Mouse (Mus musculus) CH12.LX (cell line): ENCODE results near the gene Ablim2. TPM values are rescaled to one million over a fixed set of nuclear protein-coding genes. Genes with fewer than 3 reads are reported as not detected.

Experiments used
- DNase-seq: peaks from one replicate; pipeline ENCODE4 v3.0.0-alpha.2; 2013; ENCODE audit errors: extremely low read depth
- H3K27ac ChIP-seq: 2 replicates; pipeline ENCODE4 v1.5.1; 2012; ENCODE audit warnings: low read depth, mild to moderate bottlenecking, control low read depth, moderate library complexity; ENCODE audit not compliant: insufficient read depth
- H3K27me3 ChIP-seq: replicated peaks from 2 replicates; pipeline ENCODE3; 2012; ENCODE audit warnings: inconsistent platforms
- H3K36me3 ChIP-seq, 2 experiments: replicated peaks in 1 of 2; 2 replicates each; pipeline versions ENCODE3 to v1.6.1; 2012; ENCODE audit warnings: inconsistent platforms in 1 of 2, low read length in 1 of 2, mild to moderate bottlenecking in 1 of 2, mixed read lengths in 1 of 2, moderate library complexity in 1 of 2; ENCODE audit not compliant: control insufficient read depth in 1 of 2, insufficient read depth in 1 of 2
- H3K4me1 ChIP-seq, 2 experiments: 2 replicates each; pipeline ENCODE4 v1.6.1; 2012; ENCODE audit warnings: inconsistent platforms in 1 of 2, moderate library complexity in 1 of 2; ENCODE audit not compliant: insufficient read depth in 2 of 2, control insufficient read depth in 1 of 2
- H3K4me2 ChIP-seq: 2 replicates; pipeline ENCODE4 v1.6.1; 2012; ENCODE audit warnings: low read depth, mild to moderate bottlenecking, control low read depth; ENCODE audit not compliant: poor library complexity, insufficient read depth, severe bottlenecking
- H3K4me3 ChIP-seq, 3 experiments: fragments of 150-350 bp in 1 of 3; sonication (generic) in 1 of 3; replicated peaks in 1 of 3; 2 replicates each; pipeline versions ENCODE3 to v1.5.1; 2011 to 2012; ENCODE audit warnings: low read depth in 2 of 3, low read length in 2 of 3, mild to moderate bottlenecking in 2 of 3, moderate library complexity in 2 of 3, control low read depth in 1 of 3, improper control_type of control experiment in 1 of 3, inconsistent platforms in 1 of 3, mixed read lengths in 1 of 3; ENCODE audit not compliant: poor library complexity in 1 of 3
- H3K79me2 ChIP-seq: replicated peaks from 2 replicates; pipeline ENCODE4 v1.6.1; 2012; ENCODE audit warnings: mild to moderate bottlenecking, moderate library complexity; ENCODE audit not compliant: control insufficient read depth, poor library complexity, insufficient read depth, severe bottlenecking; ENCODE audit errors: extremely low read depth
- H3K9ac ChIP-seq: 2 replicates; pipeline ENCODE4 v1.6.1; 2012; ENCODE audit warnings: low read depth, mild to moderate bottlenecking, control low read depth, moderate library complexity; ENCODE audit not compliant: insufficient read depth
- H3K9me3 ChIP-seq: replicated peaks from 2 replicates; pipeline ENCODE3; 2012; ENCODE audit warnings: low read length, inconsistent platforms, mixed read lengths
- BHLHE40 ChIP-seq: IDR thresholded peaks from 2 replicates; pipeline ENCODE4 v1.6.1; 2011; ENCODE audit warnings: mild to moderate bottlenecking, low read depth, low read length, improper control_type of control experiment
- CHD1 ChIP-seq: IDR thresholded peaks from 2 replicates; pipeline ENCODE4 v1.6.1; 2012; ENCODE audit warnings: low read depth, low read length, improper control_type of control experiment, inconsistent platforms
- CHD2 ChIP-seq: IDR thresholded peaks from 2 replicates; pipeline ENCODE4 v1.6.1; 2011; ENCODE audit warnings: low read length, improper control_type of control experiment
- CTCF ChIP-seq, 2 experiments: IDR thresholded peaks in 1 of 2; conservative IDR thresholded peaks in 1 of 2; 2 replicates each; pipeline ENCODE4 v1.5.1; 2011 to 2012; ENCODE audit warnings: low read depth in 2 of 2, low read length in 2 of 2, improper control_type of control experiment in 1 of 2, inconsistent platforms in 1 of 2, mild to moderate bottlenecking in 1 of 2, moderate library complexity in 1 of 2
- E2F4 ChIP-seq: IDR thresholded peaks from 2 replicates; pipeline ENCODE4 v1.6.1; 2011; ENCODE audit warnings: low read depth, low read length, improper control_type of control experiment; ENCODE audit not compliant: insufficient replicate concordance
- EP300 ChIP-seq: IDR thresholded peaks from 2 replicates; pipeline ENCODE4 v1.6.1; 2011; ENCODE audit warnings: low read length, improper control_type of control experiment
- ETS1 ChIP-seq: conservative IDR thresholded peaks from 2 replicates; pipeline ENCODE4 v1.6.1; 2012; ENCODE audit warnings: low read depth, mild to moderate bottlenecking, inconsistent platforms, low read length, improper control_type of control experiment, moderate library complexity
- GABPA ChIP-seq: IDR thresholded peaks from 2 replicates; pipeline ENCODE4 v1.6.1; 2012; ENCODE audit warnings: low read depth, low read length, improper control_type of control experiment, inconsistent platforms; ENCODE audit not compliant: insufficient replicate concordance
- HCFC1 ChIP-seq: IDR thresholded peaks from 2 replicates; pipeline ENCODE4 v1.6.1; 2012; ENCODE audit warnings: low read depth, mild to moderate bottlenecking, inconsistent platforms, low read length, improper control_type of control experiment
- IRF4 ChIP-seq: IDR thresholded peaks from 2 replicates; pipeline ENCODE4 v1.6.1; 2014; ENCODE audit warnings: low read depth, mild to moderate bottlenecking, inconsistent platforms, low read length, improper control_type of control experiment
- MAFK ChIP-seq: IDR thresholded peaks from 2 replicates; pipeline ENCODE4 v1.6.1; 2011; ENCODE audit warnings: low read length, improper control_type of control experiment; ENCODE audit not compliant: insufficient replicate concordance
- MAZ ChIP-seq: IDR thresholded peaks from 2 replicates; pipeline ENCODE4 v1.6.1; 2012; ENCODE audit warnings: low read depth, mild to moderate bottlenecking, inconsistent platforms, low read length, improper control_type of control experiment, moderate library complexity
- MYC ChIP-seq: IDR thresholded peaks from 2 replicates; pipeline ENCODE4 v1.6.1; 2011; ENCODE audit warnings: low read depth, mild to moderate bottlenecking, improper control_type of control experiment, low read length
- NELFE ChIP-seq: IDR thresholded peaks from 2 replicates; pipeline ENCODE4 v1.6.1; 2011; ENCODE audit warnings: low read depth, low read length, improper control_type of control experiment
- NRF1 ChIP-seq: IDR thresholded peaks from 2 replicates; pipeline ENCODE4 v1.6.1; 2014; ENCODE audit warnings: low read depth, mild to moderate bottlenecking, inconsistent platforms, low read length, improper control_type of control experiment, moderate library complexity
- PAX5 ChIP-seq: IDR thresholded peaks from 2 replicates; pipeline ENCODE4 v1.6.1; 2012; ENCODE audit warnings: low read length, inconsistent platforms, mixed read lengths
- POLR2A ChIP-seq: IDR thresholded peaks from 2 replicates; pipeline ENCODE4 v1.6.1; 2011; ENCODE audit warnings: low read depth, mild to moderate bottlenecking, improper control_type of control experiment, low read length
- RAD21 ChIP-seq: IDR thresholded peaks from 2 replicates; pipeline ENCODE4 v1.6.1; 2011; ENCODE audit warnings: low read depth, mild to moderate bottlenecking, low read length, improper control_type of control experiment, moderate library complexity
- SMC3 ChIP-seq: IDR thresholded peaks from 2 replicates; pipeline ENCODE4 v1.6.1; 2011; ENCODE audit warnings: low read depth, low read length, improper control_type of control experiment
- TBP ChIP-seq: conservative IDR thresholded peaks from 2 replicates; pipeline ENCODE4 v1.6.1; 2011; ENCODE audit warnings: low read depth, low read length, improper control_type of control experiment
- TCF12 ChIP-seq: IDR thresholded peaks from 2 replicates; pipeline ENCODE4 v1.6.1; 2014; ENCODE audit warnings: low read depth, mild to moderate bottlenecking, inconsistent platforms, low read length, improper control_type of control experiment
- UBTF ChIP-seq: IDR thresholded peaks from 2 replicates; pipeline ENCODE4 v1.6.1; 2012; ENCODE audit warnings: low read depth, mild to moderate bottlenecking, inconsistent platforms, low read length, improper control_type of control experiment, moderate library complexity
- USF2 ChIP-seq: conservative IDR thresholded peaks from 2 replicates; pipeline ENCODE4 v1.6.1; 2011; ENCODE audit warnings: low read depth, low read length, improper control_type of control experiment
- ZC3H11A ChIP-seq: IDR thresholded peaks from 2 replicates; pipeline ENCODE4 v1.6.1; 2012; ENCODE audit warnings: low read depth, mild to moderate bottlenecking, inconsistent platforms, low read length, improper control_type of control experiment
- ZKSCAN1 ChIP-seq: IDR thresholded peaks from 2 replicates; pipeline ENCODE4 v1.6.1; 2012; ENCODE audit warnings: low read depth, inconsistent platforms, low read length, improper control_type of control experiment, borderline replicate concordance
- dilution Hi-C: fragments of 300-500 bp; cut with MboI; formaldehyde crosslinking; loops from 2 replicates; pipeline ENCODE4 v1.14.3; 2020; ENCODE audit warnings: low sequenced_read_pairs; ENCODE audit not compliant: extremely low pct_unique_long_range_greater_than_20kb, extremely low pct_ligation_motif_present
- in situ Hi-C: fragments of 300-500 bp; cut with MboI; formaldehyde crosslinking; loops from 3 replicates; pipeline ENCODE4 v1.14.3; 2019; ENCODE audit warnings: low sequenced_read_pairs, low pct_ligation_motif_present, low pct_unique_long_range_greater_than_20kb, mixed read lengths
- polyA plus RNA-seq: library from polyadenylated mRNA; unstranded; fragments of >175 nt; gene quantifications from 2 replicates; pipeline ENCODE4 v1.2.1, GENCODE M21; 2012; ENCODE audit warnings: low read depth; ENCODE audit not compliant: insufficient read length
- total RNA-seq, 2 experiments: library from RNA; depleted of rRNA; stranded (reverse); fragments of 300-350 nt in 1 of 2; fragments of >200 nt in 1 of 2; gene quantifications; 2 replicates each; pipeline ENCODE4 v1.2.3; 2012 to 2014

Gene Ablim2
- total and polyA plus RNA-seq, 3 experiments = 4.4 to 12.2 (median 11.0) TPM

DNA sequence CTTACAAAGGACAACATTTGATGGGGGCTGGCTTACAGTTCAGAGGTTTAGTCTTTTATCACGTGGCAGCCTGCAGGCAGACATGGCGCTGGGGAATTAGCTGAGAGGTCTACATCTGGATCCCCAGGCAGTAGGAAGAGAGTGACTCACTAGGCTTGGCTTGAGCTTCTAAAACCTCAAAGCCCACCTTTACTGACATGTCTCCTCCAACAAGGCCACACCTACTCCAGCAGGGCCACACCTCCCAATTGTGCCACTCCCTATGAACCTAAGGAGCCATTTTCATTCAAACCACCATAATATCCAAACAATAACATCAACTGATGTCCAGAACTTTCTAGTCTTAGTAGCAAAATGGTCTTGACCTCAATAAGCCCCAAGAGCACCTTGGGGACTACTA lies 12.6 kb downstream of the Ablim2 start:
- in situ Hi-C loops = no loop called here

GRCm38 (mm10) chr5:35770891-35771663 lies 13.4 kb downstream of the Ablim2 start:
- no peak for TF ChIP-seq POLR2A
- no peak for TF ChIP-seq MAFK
- no peak for TF ChIP-seq TBP
- no peak for TF ChIP-seq RAD21
- TF ChIP-seq USF2 = no peak
- TF ChIP-seq HCFC1 = no peak
- no peak for TF ChIP-seq NRF1
- no peak for TF ChIP-seq PAX5
- no peak for TF ChIP-seq IRF4
- no peak for TF ChIP-seq CTCF (conservative IDR thresholded peaks at IDR 0.05 in 1 of 2, IDR thresholded peaks at IDR 0.05 in 1 of 2; ENCODE audit: low read depth in 2 of 2, low read length in 2 of 2)
- no peak for TF ChIP-seq ZC3H11A
- no peak for TF ChIP-seq CHD2
- TF ChIP-seq MYC = no peak
- no peak for TF ChIP-seq GABPA
- no peak for TF ChIP-seq UBTF
- no peak for TF ChIP-seq SMC3
- no peak for TF ChIP-seq BHLHE40
- no peak for TF ChIP-seq MAZ
- Histone ChIP-seq H3K4me1 (no peaks in the 10 kb centered on the region), H3K9me3 (no peaks in the 10 kb centered on the region), H3K27me3 (peaks cover 91% of the 10 kb centered on the region), H3K79me2 (no peaks in the 10 kb centered on the region), H3K36me3 (no peaks in the 10 kb centered on the region), H3K9ac (no peak overlapping the region), H3K27ac (no peak overlapping the region), H3K4me3 (no peak overlapping the region), H3K4me2 (no peak overlapping the region)
- no peak for DNase-seq
- in situ Hi-C loops = no loop called here
- dilution Hi-C loops = no loop called here

More for the DNA sequence above, 12.6 kb downstream of the Ablim2 start:
- TF ChIP-seq E2F4 = no peak
- TF ChIP-seq TCF12 = no peak
- no peak for TF ChIP-seq MAZ
- TF ChIP-seq POLR2A = no peak
- no peak for TF ChIP-seq USF2
- no peak for TF ChIP-seq SMC3
- no peak for TF ChIP-seq CHD1
- no peak for TF ChIP-seq ZKSCAN1
- TF ChIP-seq EP300 = no peak
- no peak for TF ChIP-seq ETS1
- TF ChIP-seq HCFC1 = no peak
- TF ChIP-seq MAFK = no peak
- TF ChIP-seq NELFE = no peak
- Histone ChIP-seq H3K4me3 (no peak overlapping the region), H3K79me2 (no peaks in the 10 kb centered on the region), H3K27ac (no peak overlapping the region), H3K27me3 (peaks cover 92% of the 10 kb centered on the region), H3K4me1 (no peaks in the 10 kb centered on the region), H3K4me2 (no peak overlapping the region), H3K9me3 (no peaks in the 10 kb centered on the region), H3K9ac (no peak overlapping the region), H3K36me3 (no peaks in the 10 kb centered on the region)
- no peak for DNase-seq
- dilution Hi-C loops = no loop called here
